Mouse (Mus musculus): ENCODE measurements around the gene Pcif1.

DNA sequence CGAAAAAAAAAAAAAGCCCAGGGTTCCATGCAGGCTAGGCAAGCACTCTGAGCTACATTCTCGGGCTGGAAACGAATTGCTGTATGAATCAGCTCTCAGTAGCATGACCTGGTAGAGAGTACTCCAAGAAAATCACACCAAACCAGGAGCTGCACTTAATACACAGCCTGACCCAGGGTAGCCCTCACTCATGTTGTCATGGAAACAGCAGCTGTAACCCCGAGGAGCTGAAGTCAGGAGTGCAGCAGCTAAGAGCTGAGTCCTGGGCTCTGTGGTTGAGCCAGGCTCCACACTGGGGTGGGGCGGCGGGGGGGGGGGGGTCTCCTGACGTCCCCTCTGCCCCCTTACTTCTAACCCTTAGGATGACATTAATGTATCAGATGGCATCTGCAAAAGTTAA, 42.9 kb downstream of the Pcif1 start:
- no peak for TF ChIP-seq MYOD1 (IDR thresholded peaks at IDR 0.05; ENCODE audit: control insufficient read depth in 1 of 3, insufficient read length in 2 of 3, low read depth in 2 of 3)
- no peak for TF ChIP-seq MAX (IDR thresholded peaks at IDR 0.05; ENCODE audit: low read depth)
- no peak for TF ChIP-seq E2F4 (IDR thresholded peaks at IDR 0.05; ENCODE audit: insufficient read depth)
- no peak for TF ChIP-seq MYOG (IDR thresholded peaks at IDR 0.05; ENCODE audit: control insufficient read depth in 1 of 3, insufficient read depth in 1 of 3, insufficient read length in 2 of 3, low read depth in 2 of 3)
